Mouse (Mus musculus) Muller cell, postnatal 12 days (primary cell): Measurements from ENCODE around the gene Smim24.

ENCODE experiments used
- DNase-seq: peaks from one replicate; pipeline ENCODE4 v3.0.0-alpha.2; 2015; ENCODE audit errors: inconsistent ontology term

The Smim24 gene

DNA sequence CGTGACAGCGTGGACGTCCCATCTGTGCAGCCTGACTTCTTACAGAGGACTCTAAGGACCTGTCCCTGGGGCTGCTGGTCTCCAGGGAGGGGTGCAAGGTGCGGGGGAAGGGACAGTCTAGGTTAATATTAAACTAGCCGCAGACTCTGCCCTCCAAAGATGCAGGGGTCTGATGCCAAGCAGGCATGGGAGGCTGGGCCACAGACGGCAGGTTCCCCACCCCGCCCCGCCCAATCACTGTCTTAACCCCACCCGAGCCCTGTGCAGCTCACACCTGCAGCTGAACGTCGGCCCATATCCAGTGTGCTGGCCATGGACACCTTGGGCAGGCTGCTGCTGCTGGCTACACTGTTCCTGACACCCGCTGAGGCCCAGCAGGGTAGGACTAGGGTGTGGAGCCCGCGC is at the start of gene Smim24:
TSS of gene Smim24 (plus strand) at position 271 of the 405 bp plus-strand sequence.
- DNase-seq = no peak

GRCm38 (mm10) chr10:81344421-81345161 is 48.3 kb upstream of the Smim24 start:
- DNase-seq = no peak

GRCm38 (mm10) chr10:81345162-81345534 is 47.7 kb upstream of the Smim24 start:
- peak; percentile 31 for DNase-seq

DNA sequence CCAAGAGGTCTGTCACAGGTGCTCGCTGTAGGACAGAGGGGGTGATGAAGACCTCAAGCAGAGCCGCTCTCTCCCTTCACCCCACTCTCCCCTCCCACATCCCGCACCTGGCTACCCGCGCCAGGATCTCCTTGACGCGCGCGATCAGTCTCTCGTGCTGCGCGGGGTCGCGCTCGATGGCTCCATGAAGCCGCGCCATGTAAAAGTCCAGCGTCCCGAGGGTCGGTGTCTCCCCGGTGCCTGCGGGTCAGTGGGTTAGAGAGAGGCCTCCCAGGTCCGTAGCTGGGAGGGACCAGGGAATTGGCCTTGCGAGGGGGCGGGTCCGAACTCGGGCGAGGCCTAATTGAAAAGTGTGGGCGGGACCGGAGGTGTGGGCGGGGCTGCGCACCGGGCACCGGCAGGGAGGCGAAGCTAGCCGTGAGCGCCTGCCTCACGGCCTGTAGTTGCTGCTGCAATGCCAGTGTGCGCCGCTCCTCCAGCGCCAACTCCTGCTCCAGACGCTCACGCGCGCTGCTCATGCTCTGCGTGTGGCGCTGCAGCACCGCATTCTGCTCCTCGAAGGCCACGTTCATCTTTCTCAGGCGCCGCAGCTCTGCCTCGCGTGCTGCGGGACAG is 46.3 kb upstream of the Smim24 start:
- peak; percentile 53 for DNase-seq

- peak; percentile 39 for DNase-seq
Observed at GRCm38 (mm10) chr10:81349146-81349545, 43.7 kb upstream of the Smim24 start.

DNA sequence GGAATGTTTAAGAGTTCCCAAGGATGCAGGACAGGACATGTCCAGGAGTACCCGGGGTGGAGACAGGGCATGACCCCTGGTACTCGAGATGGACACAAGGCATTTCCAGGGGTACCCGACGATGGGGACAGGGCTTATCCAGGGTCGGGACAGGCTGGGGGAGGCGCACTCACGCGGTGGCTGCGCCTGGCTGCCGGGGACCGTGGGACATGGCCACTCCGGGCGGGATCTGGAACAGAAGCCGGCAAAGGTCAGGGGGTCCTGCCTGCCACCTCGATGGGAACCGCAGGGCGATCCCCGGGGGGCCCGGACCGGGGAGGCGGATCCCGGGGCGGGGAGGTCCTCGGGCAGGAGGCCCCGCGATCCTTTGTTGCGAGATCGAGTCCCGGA is 42.9 kb upstream of the Smim24 start:
- DNase-seq = no peak

DNA sequence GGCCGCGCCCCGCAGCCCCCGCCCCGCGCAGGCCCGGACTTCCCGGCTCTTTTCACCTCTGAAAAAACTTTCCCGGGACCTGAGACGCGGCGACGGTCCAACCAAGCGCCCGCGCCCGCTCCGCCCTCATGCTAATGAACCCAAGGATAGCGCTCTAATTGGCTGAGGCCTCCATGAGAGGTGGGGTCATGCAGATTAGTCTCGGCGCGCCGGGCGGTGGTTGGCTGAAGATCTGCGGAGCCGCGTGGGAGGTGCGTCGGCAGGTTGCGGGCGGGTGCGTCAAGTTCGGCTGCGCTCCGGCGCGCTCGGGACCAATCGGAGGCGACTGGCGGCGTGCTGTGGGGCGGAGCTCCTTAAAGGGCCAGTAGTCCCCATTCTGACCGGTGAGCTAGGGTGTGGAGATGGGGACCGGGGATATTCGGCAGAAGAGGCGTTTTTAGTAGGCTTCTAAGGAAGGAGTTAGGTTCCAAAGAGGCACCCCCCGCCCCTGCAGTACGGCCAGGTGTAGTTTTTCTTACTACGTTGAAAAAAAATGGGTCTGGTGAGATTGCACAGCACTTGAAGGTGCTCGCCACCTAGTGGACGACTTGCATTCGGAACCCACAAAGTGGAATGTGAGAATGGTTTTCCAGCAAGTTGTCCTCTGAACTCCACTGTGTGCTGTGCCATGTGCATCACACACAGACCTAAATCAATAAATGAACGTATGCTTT is 42.3 kb upstream of the Smim24 start, which contains the start of gene Hmg20b:
TSS of gene Hmg20b (minus strand) at position 130 of the 713 bp plus-strand sequence.
- DNase-seq = peak; percentile 100

- DNase-seq = no peak
Observed at GRCm38 (mm10) chr10:81351678-81352291, 41.1 kb upstream of the Smim24 start.

DNA sequence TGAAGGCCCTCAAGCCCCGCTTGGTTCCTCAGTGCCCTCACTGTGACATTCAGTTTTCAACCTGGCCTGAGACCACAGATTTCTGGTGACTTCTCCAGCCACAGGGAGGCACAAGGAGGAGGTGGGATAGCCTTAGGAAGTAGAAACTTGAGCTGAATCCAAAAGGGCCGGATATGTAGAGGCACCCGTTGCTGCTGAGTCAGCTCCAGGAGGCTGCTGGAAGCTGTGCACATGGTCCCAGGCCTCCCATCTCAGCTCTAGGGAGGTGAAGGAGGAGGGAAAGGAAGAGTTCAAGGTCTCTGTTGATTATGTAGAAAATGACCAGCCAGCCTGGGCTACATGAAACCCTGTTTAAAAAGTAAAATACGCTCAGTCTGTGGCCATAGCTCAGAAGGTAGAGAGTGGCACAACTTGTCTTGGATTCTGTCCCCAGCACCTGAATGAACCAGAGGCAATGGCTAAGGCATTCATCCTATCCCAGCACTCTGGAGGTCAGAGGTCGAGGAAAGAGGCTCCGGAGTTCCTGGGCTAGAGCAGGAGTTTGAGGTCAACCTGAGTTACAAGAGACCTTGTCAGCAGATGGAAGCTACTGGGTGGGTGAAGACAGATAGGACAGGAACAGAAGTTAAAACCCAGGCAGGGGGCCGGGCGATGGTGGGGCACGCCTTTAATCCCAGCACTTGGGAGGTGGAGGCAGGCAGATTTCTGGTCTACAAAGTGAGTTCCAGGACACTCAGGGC is 37.9 kb upstream of the Smim24 start:
- DNase-seq = no peak

DNA sequence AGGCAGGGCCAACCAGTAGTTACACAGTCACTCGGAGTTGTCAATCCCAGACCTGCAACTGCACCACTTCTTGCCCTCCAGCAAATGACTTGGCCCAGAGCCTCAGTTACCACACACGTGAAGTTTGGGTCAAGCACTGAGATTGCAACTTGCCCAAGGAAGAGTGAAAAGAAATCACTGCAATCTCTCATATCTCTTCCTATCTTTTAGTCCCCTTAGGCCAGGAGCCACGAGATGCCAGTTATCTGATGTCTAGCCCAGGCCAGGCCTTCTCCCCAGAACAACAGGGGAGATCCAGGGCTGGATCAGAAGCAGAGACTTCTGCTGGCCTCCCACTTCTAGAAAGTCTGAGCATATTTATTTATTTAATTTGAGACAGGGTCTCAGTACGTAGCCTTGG is 37.3 kb upstream of the Smim24 start:
- no peak for DNase-seq

DNA sequence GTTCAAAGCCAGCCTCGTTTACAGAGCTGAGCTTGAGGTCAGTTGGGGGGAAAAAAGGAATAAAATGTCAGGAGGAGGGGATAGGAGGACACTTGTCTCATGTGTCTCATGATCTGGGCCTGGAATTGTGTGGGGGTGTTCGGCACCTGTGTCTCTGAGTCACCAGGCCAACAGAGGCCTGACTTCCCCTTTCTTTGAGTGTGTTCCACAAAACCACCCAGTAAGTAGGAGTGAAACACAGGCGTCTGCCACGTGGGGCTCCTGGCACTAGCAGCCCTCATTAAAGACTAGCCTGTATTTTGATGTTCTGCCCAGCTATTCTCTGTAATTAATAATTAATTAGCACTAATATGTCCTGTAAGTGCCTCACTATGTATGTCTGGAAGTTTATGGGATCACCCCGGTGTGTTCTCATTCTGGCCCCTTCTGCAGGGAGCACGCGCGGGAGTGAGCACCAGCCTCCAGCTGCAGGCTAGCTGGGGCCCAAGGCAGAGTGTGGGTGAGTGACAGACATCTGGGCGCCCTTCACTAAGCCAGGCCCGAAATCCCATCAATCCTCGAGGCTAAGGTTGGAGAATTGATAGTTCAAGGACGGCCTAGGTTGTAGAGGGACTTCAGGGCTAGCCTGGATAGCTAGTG is 36.4 kb upstream of the Smim24 start:
- DNase-seq = peak; percentile 81

- DNase-seq = peak; percentile 93
Observed at GRCm38 (mm10) chr10:81356991-81357844, 35.6 kb upstream of the Smim24 start, which contains the start of gene Mfsd12. Gene Mfsd12, plus strand, starts transcription at chr10:81357491.

- DNase-seq = peak; percentile 88
Observed at GRCm38 (mm10) chr10:81358209-81358608, 34.6 kb upstream of the Smim24 start.

GRCm38 (mm10) chr10:81358841-81359240 is 34.0 kb upstream of the Smim24 start:
- DNase-seq = no peak

DNA sequence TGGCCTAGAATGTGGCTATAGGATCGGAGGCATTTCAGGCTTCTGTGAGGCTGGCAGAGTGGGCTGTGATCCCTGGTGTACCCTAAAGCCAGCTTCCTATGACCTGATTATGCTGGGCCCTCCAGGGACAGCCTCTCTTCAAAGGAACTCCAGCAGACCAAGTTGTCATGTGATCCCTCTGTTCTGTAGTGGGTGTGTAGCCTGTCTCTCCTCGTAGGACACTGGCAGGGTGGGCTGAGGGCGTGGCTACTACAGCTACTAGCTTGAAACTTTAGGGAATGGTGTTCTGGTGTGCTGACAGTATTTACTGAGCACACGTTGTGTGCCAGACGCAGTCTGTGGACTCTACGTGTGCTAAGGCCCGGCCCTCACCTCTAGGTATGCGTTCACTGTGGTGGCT is 32.1 kb upstream of the Smim24 start:
- DNase-seq = no peak

GRCm38 (mm10) chr10:81362336-81362949 is 30.4 kb upstream of the Smim24 start:
- no peak for DNase-seq

GRCm38 (mm10) chr10:81363436-81364346 is 29.2 kb upstream of the Smim24 start:
- DNase-seq = no peak

GRCm38 (mm10) chr10:81364666-81365065 is 28.2 kb upstream of the Smim24 start:
- DNase-seq = no peak

- DNase-seq = no peak
Observed at GRCm38 (mm10) chr10:81365073-81365472, 27.8 kb upstream of the Smim24 start.
